Mouse (Mus musculus) hindbrain, embryonic 15.5 days (tissue): Measurements from ENCODE around the gene Greb1. TPM values are rescaled to one million over a fixed set of nuclear protein-coding genes. Genes with fewer than 3 reads are reported as not detected.
A peak's percentile ranks its signal among the peaks of the same experiment; 100 is the strongest.

Experiments
- ATAC-seq: fragments of 200-750 bp; cut with Nextera tagmentation; 2 replicates; pipeline ENCODE4 v1.8.0; 2017; ENCODE audit warnings: low read depth, moderate number of reproducible peaks, moderate TSS enrichment; ENCODE audit not compliant: low FRiP score
- H3K27ac ChIP-seq: fragments of 300-500 bp; sonication (generic); replicated peaks from 2 replicates; pipeline ENCODE4 v1.5.1; 2015; ENCODE audit warnings: mild to moderate bottlenecking, inconsistent platforms
- H3K27me3 ChIP-seq: fragments of 300-500 bp; sonication (generic); 2 replicates; pipeline ENCODE4 v1.6.1; 2015; ENCODE audit warnings: control low read depth, inconsistent platforms
- H3K36me3 ChIP-seq: fragments of 300-500 bp; sonication (generic); 2 replicates; pipeline ENCODE4 v1.6.1; 2015; ENCODE audit warnings: control low read depth, inconsistent platforms
- H3K4me1 ChIP-seq: fragments of 300-500 bp; sonication (generic); replicated peaks from 2 replicates; pipeline ENCODE4 v1.6.1; 2015; ENCODE audit warnings: control low read depth, inconsistent platforms
- H3K4me2 ChIP-seq: fragments of 300-500 bp; sonication (generic); 2 replicates; pipeline ENCODE4 v1.6.1; 2015; ENCODE audit warnings: moderate library complexity, mild to moderate bottlenecking, inconsistent platforms
- H3K4me3 ChIP-seq: fragments of 300-500 bp; sonication (generic); 2 replicates; pipeline ENCODE4 v1.5.1; 2015; ENCODE audit warnings: mild to moderate bottlenecking, inconsistent platforms
- H3K9ac ChIP-seq: fragments of 300-500 bp; sonication (generic); 2 replicates; pipeline ENCODE4 v1.6.1; 2015; ENCODE audit warnings: inconsistent platforms
- H3K9me3 ChIP-seq: fragments of 300-500 bp; sonication (generic); 2 replicates; pipeline ENCODE4 v1.6.1; 2016; ENCODE audit warnings: control low read depth, inconsistent platforms
- WGBS: fragments of 180-500 bp; shearing (Covaris S2); methylation state at CpG from one replicate; pipeline ENCODE4 v1.1.7; 2015; 5-methylcytosine and 5-hydroxymethylcytosine counted together
- polyA plus RNA-seq: library from polyadenylated mRNA; unstranded; fragments of >200 nt; fragmentation: Nextera tagmentation; extraction: Ambion mirVana; gene quantifications from 2 replicates; pipeline ENCODE4 v1.2.1, GENCODE M21; 2015

Greb1 gene
- polyA plus RNA-seq, 1 experiment from 2014 or later, result 0.84 TPM

- Histone ChIP-seq H3K9ac (no peak overlapping the region), H3K27me3 (no peaks in the 10 kb centered on the region), H3K4me1 (no peaks in the 10 kb centered on the region), H3K4me2 (no peak overlapping the region), H3K9me3 (no peaks in the 10 kb centered on the region), H3K36me3 (no peaks in the 10 kb centered on the region), H3K27ac (no peak overlapping the region), H3K4me3 (no peak overlapping the region)
- 82% methylated on average over 9 of the region's 9 CpGs for WGBS
- ATAC-seq, result 0 out of 2 replicates have a peak, but pooled peaks have one; percentile 15
Measured at GRCm38 (mm10) chr12:16753555-16753954, 47.1 kb downstream of the Greb1 start.

GRCm38 (mm10) chr12:16753110-16753509 is 47.6 kb downstream of the Greb1 start:
- Histone ChIP-seq H3K9me3 (no peaks in the 10 kb centered on the region), H3K9ac (no peak overlapping the region), H3K4me2 (no peak overlapping the region), H3K4me3 (no peak overlapping the region), H3K36me3 (no peaks in the 10 kb centered on the region), H3K4me1 (no peaks in the 10 kb centered on the region), H3K27ac (no peak overlapping the region), H3K27me3 (no peaks in the 10 kb centered on the region)
- 29% methylated on average over 8 of the region's 8 CpGs for WGBS
- 0 out of 2 replicates have a peak, but pooled peaks have one; percentile 51 for ATAC-seq

GRCm38 (mm10) chr12:16752236-16752840 is 48.3 kb downstream of the Greb1 start:
- ATAC-seq, result no peak
- no peak overlapping the region for H3K27ac ChIP-seq
- no peak overlapping the region for H3K9ac ChIP-seq
- H3K4me3 ChIP-seq, result no peak overlapping the region
- no peaks in the 10 kb centered on the region for H3K27me3 ChIP-seq
- 52% methylated on average over 12 of the region's 12 CpGs for WGBS
- H3K36me3 ChIP-seq, result no peaks in the 10 kb centered on the region
- no peaks in the 10 kb centered on the region for H3K9me3 ChIP-seq
- H3K4me2 ChIP-seq, result no peak overlapping the region
- H3K4me1 ChIP-seq, result no peaks in the 10 kb centered on the region

GRCm38 (mm10) chr12:16751609-16752008 is 49.1 kb downstream of the Greb1 start:
- 92% methylated on average over 6 of the region's 6 CpGs for WGBS
- ATAC-seq, result no peak

GRCm38 (mm10) chr12:16740059-16740458 is 60.6 kb downstream of the Greb1 start:
- H3K4me1 ChIP-seq, result peaks cover 6% of the 10 kb centered on the region
- ATAC-seq, result no peak
- WGBS, result 37% methylated on average over 5 of the region's 5 CpGs
- H3K27me3 ChIP-seq, result no peaks in the 10 kb centered on the region
- H3K9me3 ChIP-seq, result no peaks in the 10 kb centered on the region
- no peak overlapping the region for H3K4me3 ChIP-seq
- H3K27ac ChIP-seq, result no peak overlapping the region
- H3K9ac ChIP-seq, result no peak overlapping the region
- peak overlapping the region; percentile 9; the same call in 1 of the 2 replicates for H3K4me2 ChIP-seq
- no peaks in the 10 kb centered on the region for H3K36me3 ChIP-seq

More at GRCm38 (mm10) chr12:16751609-16752008, 49.1 kb downstream of the Greb1 start:
- no peak overlapping the region for H3K9ac ChIP-seq
- H3K27me3 ChIP-seq, result no peaks in the 10 kb centered on the region
- no peak overlapping the region for H3K4me3 ChIP-seq
- H3K4me2 ChIP-seq, result no peak overlapping the region
- no peaks in the 10 kb centered on the region for H3K4me1 ChIP-seq
- H3K9me3 ChIP-seq, result no peaks in the 10 kb centered on the region
- no peaks in the 10 kb centered on the region for H3K36me3 ChIP-seq
- H3K27ac ChIP-seq, result no peak overlapping the region

- no peak overlapping the region for H3K27ac ChIP-seq
- no peaks in the 10 kb centered on the region for H3K27me3 ChIP-seq
- no peaks in the 10 kb centered on the region for H3K9me3 ChIP-seq
- WGBS, result 62% methylated on average over 5 of the region's 5 CpGs
- no peak for ATAC-seq
- no peaks in the 10 kb centered on the region for H3K36me3 ChIP-seq
- H3K4me3 ChIP-seq, result no peak overlapping the region
- H3K9ac ChIP-seq, result no peak overlapping the region
- peaks cover 6% of the 10 kb centered on the region for H3K4me1 ChIP-seq
- H3K4me2 ChIP-seq, result no peak overlapping the region
Measured at GRCm38 (mm10) chr12:16737266-16737665, 63.4 kb downstream of the Greb1 start.

- H3K4me1 ChIP-seq, result peaks cover 6% of the 10 kb centered on the region
- H3K9ac ChIP-seq, result no peak overlapping the region
- H3K9me3 ChIP-seq, result no peaks in the 10 kb centered on the region
- no peak for ATAC-seq
- 84% methylated on average over 3 of the region's 3 CpGs for WGBS
- H3K27me3 ChIP-seq, result no peaks in the 10 kb centered on the region
- no peak overlapping the region for H3K4me2 ChIP-seq
- no peak overlapping the region for H3K27ac ChIP-seq
- no peak overlapping the region for H3K4me3 ChIP-seq
- no peaks in the 10 kb centered on the region for H3K36me3 ChIP-seq
Measured at GRCm38 (mm10) chr12:16734698-16735097, 66.0 kb downstream of the Greb1 start.

- Histone ChIP-seq H3K27ac (no peak overlapping the region), H3K36me3 (no peaks in the 10 kb centered on the region), H3K27me3 (no peaks in the 10 kb centered on the region), H3K9me3 (no peaks in the 10 kb centered on the region), H3K4me3 (no peak overlapping the region), H3K4me2 (no peak overlapping the region), H3K4me1 (peaks cover 6% of the 10 kb centered on the region; the same call in 1 of the 2 replicates), H3K9ac (no peak overlapping the region)
- 47% methylated on average over 8 of the region's 8 CpGs for WGBS
- ATAC-seq, result no peak
Measured at GRCm38 (mm10) chr12:16734009-16734408, 66.7 kb downstream of the Greb1 start.

- Histone ChIP-seq H3K9me3 (no peaks in the 10 kb centered on the region), H3K4me3 (no peak overlapping the region), H3K27ac (no peak overlapping the region), H3K36me3 (no peaks in the 10 kb centered on the region), H3K4me1 (peaks cover 6% of the 10 kb centered on the region; the same call in 1 of the 2 replicates), H3K9ac (no peak overlapping the region), H3K27me3 (no peaks in the 10 kb centered on the region), H3K4me2 (peak overlapping the region; percentile 24; the same call in 1 of the 2 replicates)
- 28% methylated on average over 11 of the region's 11 CpGs for WGBS
- ATAC-seq, result peak; percentile 67; the same call in 1 of the 2 replicates
Measured at GRCm38 (mm10) chr12:16731121-16731741, 69.5 kb downstream of the Greb1 start.

GRCm38 (mm10) chr12:16730196-16730595 is 70.5 kb downstream of the Greb1 start:
- Histone ChIP-seq H3K27me3 (no peaks in the 10 kb centered on the region), H3K36me3 (no peaks in the 10 kb centered on the region), H3K4me2 (no peak overlapping the region), H3K4me3 (no peak overlapping the region), H3K27ac (no peak overlapping the region), H3K9me3 (no peaks in the 10 kb centered on the region), H3K9ac (no peak overlapping the region), H3K4me1 (peaks cover 6% of the 10 kb centered on the region; the same call in 1 of the 2 replicates)
- ATAC-seq, result no peak
- WGBS, result 90% methylated on average over 11 of the region's 11 CpGs

GRCm38 (mm10) chr12:16728221-16728620 is 72.5 kb downstream of the Greb1 start:
- Histone ChIP-seq H3K4me1 (peaks cover 6% of the 10 kb centered on the region; the same call in 1 of the 2 replicates), H3K4me3 (no peak overlapping the region), H3K36me3 (no peaks in the 10 kb centered on the region), H3K27me3 (no peaks in the 10 kb centered on the region), H3K27ac (no peak overlapping the region), H3K9ac (no peak overlapping the region), H3K9me3 (no peaks in the 10 kb centered on the region), H3K4me2 (no peak overlapping the region)
- WGBS, result 86% methylated on average over 5 of the region's 5 CpGs
- no peak for ATAC-seq

GRCm38 (mm10) chr12:16726229-16726628 is 74.5 kb downstream of the Greb1 start:
- H3K4me3 ChIP-seq, result no peak overlapping the region
- H3K4me1 ChIP-seq, result peaks cover 5% of the 10 kb centered on the region; the same call in 1 of the 2 replicates
- no peak overlapping the region for H3K9ac ChIP-seq
- no peaks in the 10 kb centered on the region for H3K36me3 ChIP-seq
- H3K4me2 ChIP-seq, result no peak overlapping the region
- ATAC-seq, result no peak
- H3K27me3 ChIP-seq, result no peaks in the 10 kb centered on the region
- H3K9me3 ChIP-seq, result no peaks in the 10 kb centered on the region
- no peak overlapping the region for H3K27ac ChIP-seq
- 88% methylated on average over 3 of the region's 3 CpGs for WGBS
